Mouse (Mus musculus): ENCODE results near the gene Apoc1. TPM values are rescaled to one million over a fixed set of nuclear protein-coding genes. Genes with fewer than 3 reads are reported as not detected.

Apoc1 gene
- total and polyA plus RNA-seq, 3 experiments = 0.35 TPM; not detected in 2

GRCm38 (mm10) chr7:19699827-19700148 lies 7.3 kb upstream of the Apoc1 start:
- DNase-seq (ENCODE audit: low read depth, low spot score) = no peak
- Histone ChIP-seq H3K9me3 (replicated peaks; ENCODE audit: insufficient read depth, low read length) (no peaks in the 10 kb centered on the region), H3K36me3 (ENCODE audit: control insufficient read depth in 1 of 2, insufficient read depth in 2 of 2, low read length in 2 of 2) (peaks cover 3 to 35% of the 10 kb centered on the region in 2 experiments; a peak in 3 of 4 replicates), H3K27me3 (ENCODE audit: control insufficient read depth in 1 of 2, insufficient read depth in 2 of 2, low read length in 2 of 2) (no peaks in the 10 kb centered on the region), H3K4me1 (ENCODE audit: control insufficient read depth in 1 of 2, insufficient read depth in 2 of 2, low read length in 2 of 2) (peaks cover 3 to 39% of the 10 kb centered on the region in 2 experiments), H3K27ac (ENCODE audit: control insufficient read depth, low read depth, low read length) (0 out of 2 replicates have a peak overlapping the region, but pooled peaks have one; percentile 13), H3K9ac (ENCODE audit: control insufficient read depth, low read depth, low read length, poor library complexity, severe bottlenecking) (no peak overlapping the region), H3K79me2 (ENCODE audit: control insufficient read depth, insufficient read depth, low read length, poor library complexity) (no peaks in the 10 kb centered on the region), H3K4me3 (ENCODE audit: control insufficient read depth in 1 of 2, insufficient read depth in 1 of 2, low read depth in 2 of 2, low read length in 2 of 2) (no peak overlapping the region)
- TF ChIP-seq MXI1 (IDR thresholded peaks at IDR 0.05; ENCODE audit: low read depth, low read length) (no peak), MAFK (IDR thresholded peaks at IDR 0.05; ENCODE audit: borderline replicate concordance, low read depth, low read length) (no peak), TCF12 (IDR thresholded peaks at IDR 0.05; ENCODE audit: low read depth, low read length) (no peak), KAT2A (conservative IDR thresholded peaks at IDR 0.05; ENCODE audit: low read depth, low read length) (no peak), SMC3 (IDR thresholded peaks at IDR 0.05; ENCODE audit: low read depth, low read length) (no peak), E2F4 (IDR thresholded peaks at IDR 0.05; ENCODE audit: borderline replicate concordance, low read depth, low read length) (no peak), BHLHE40 (IDR thresholded peaks at IDR 0.05; ENCODE audit: borderline replicate concordance, low read depth, low read length) (no peak), ZNF384 (IDR thresholded peaks at IDR 0.05; ENCODE audit: low read depth, low read length) (peak; percentile 79), JUND (IDR thresholded peaks at IDR 0.05; ENCODE audit: low read depth, low read length) (no peak), NELFE (IDR thresholded peaks at IDR 0.05; ENCODE audit: low read depth, low read length) (no peak), CHD2 (IDR thresholded peaks at IDR 0.05; ENCODE audit: low read length) (no peak), TAL1 (IDR thresholded peaks at IDR 0.05; ENCODE audit: low read length) (no peak), TBP (IDR thresholded peaks at IDR 0.05; ENCODE audit: low read depth, low read length) (0 out of 2 replicates have a peak, but pooled peaks have one; percentile 1), NRF1 (IDR thresholded peaks at IDR 0.05; ENCODE audit: insufficient read depth, low read depth, low read length, poor library complexity, severe bottlenecking) (no peak)

DNA sequence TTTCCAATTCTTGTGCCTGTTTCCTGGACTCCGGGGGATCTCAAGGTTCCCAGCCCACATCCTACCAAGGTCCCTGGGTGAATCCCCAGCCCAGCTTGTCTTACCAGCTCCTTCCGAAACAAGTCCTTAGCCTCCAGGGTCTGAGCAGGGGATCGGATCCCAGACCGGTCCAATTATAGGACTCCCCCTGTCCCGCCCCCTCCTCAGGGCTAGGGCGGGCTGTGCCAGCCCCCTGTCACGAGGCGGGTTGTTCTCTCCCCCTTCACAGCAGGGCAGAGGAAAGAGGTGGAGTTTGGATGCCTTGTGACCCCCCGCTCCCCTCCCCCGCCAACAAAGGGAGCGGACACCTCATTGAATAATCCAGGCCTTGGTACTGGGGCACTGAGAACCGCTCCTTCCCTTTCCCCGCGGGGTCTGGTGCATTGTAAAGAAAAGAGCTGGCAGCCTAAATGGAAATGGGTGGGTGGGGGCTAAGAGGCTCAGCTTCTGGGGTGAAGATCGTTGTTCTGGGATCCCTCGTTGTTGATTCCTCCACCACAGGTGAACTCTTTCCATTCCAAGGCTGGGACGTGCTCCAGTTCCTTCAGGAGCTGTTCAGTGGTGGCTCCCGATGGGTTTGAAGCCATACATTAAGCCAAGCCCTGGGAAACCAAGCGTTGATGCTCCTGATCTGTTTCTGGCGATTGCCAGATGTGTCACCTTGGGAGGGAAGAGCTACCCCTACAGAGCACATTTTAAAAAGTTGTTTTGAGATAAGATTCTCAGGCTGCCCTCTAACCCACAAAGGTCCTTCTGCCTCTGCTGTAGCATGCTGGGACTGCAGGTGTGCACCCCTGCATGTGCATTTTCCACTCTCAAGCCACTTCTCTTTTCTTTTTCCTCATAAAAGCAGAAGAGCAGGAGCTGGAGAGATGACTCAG lies 6.7 kb upstream of the Apoc1 start, which contains the start of gene Apoe:
Gene Apoe (minus strand): TSS at position 282 of the 920 bp plus-strand sequence.
- Histone ChIP-seq H3K4me1 (ENCODE audit: control insufficient read depth in 1 of 2, insufficient read depth in 2 of 2, low read length in 2 of 2) (peaks cover 7 to 39% of the 10 kb centered on the region in 2 experiments), H3K36me3 (ENCODE audit: control insufficient read depth in 1 of 2, insufficient read depth in 2 of 2, low read length in 2 of 2) (peaks cover 2 to 37% of the 10 kb centered on the region in 2 experiments; a peak in 3 of 4 replicates), H3K9ac (ENCODE audit: control insufficient read depth, low read depth, low read length, poor library complexity, severe bottlenecking) (no peak within 1 kb of the TSS), H3K4me3 (ENCODE audit: control insufficient read depth in 1 of 2, insufficient read depth in 1 of 2, low read depth in 2 of 2, low read length in 2 of 2) (no peak within 1 kb of the TSS), H3K27me3 (ENCODE audit: control insufficient read depth in 1 of 2, insufficient read depth in 2 of 2, low read length in 2 of 2) (no peaks in the 10 kb centered on the region), H3K27ac (ENCODE audit: control insufficient read depth, low read depth, low read length) (peak within 1 kb of the TSS; percentile 54), H3K9me3 (replicated peaks; ENCODE audit: insufficient read depth, low read length) (no peaks in the 10 kb centered on the region), H3K79me2 (ENCODE audit: control insufficient read depth, insufficient read depth, low read length, poor library complexity) (no peaks in the 10 kb centered on the region)
- peak; percentile 78 for DNase-seq (ENCODE audit: low read depth, low spot score)
- peak; percentile 67 for TF ChIP-seq MYC (IDR thresholded peaks at IDR 0.05; ENCODE audit: low read depth, low read length)
- 0 out of 2 replicates have a peak, but pooled peaks have one; percentile 27 for TF ChIP-seq POLR2AphosphoS2 (IDR thresholded peaks at IDR 0.05; ENCODE audit: low read length)
- TF ChIP-seq ETS1 (IDR thresholded peaks at IDR 0.05; ENCODE audit: low read depth, low read length) = peak; percentile 48; the same call in 1 of the 2 replicates
- TF ChIP-seq CHD1 (IDR thresholded peaks at IDR 0.05; ENCODE audit: low read depth, low read length) = no peak
- TF ChIP-seq SIN3A (IDR thresholded peaks at IDR 0.05; ENCODE audit: low read length) = 0 out of 2 replicates have a peak, but pooled peaks have one; percentile 27
- TF ChIP-seq CTCF (IDR thresholded peaks at IDR 0.05 in 2 of 3, conservative IDR thresholded peaks at IDR 0.05 in 1 of 3; ENCODE audit: control insufficient read depth in 1 of 3, insufficient read depth in 1 of 3, low read depth in 2 of 3, low read length in 3 of 3, poor library complexity in 1 of 3, severe bottlenecking in 1 of 3) = no peak
- TF ChIP-seq TAL1 (IDR thresholded peaks at IDR 0.05; ENCODE audit: low read length) = 0 out of 2 replicates have a peak, but pooled peaks have one; percentile 28
- no peak for TF ChIP-seq JUND (IDR thresholded peaks at IDR 0.05; ENCODE audit: low read depth, low read length)
- 0 out of 2 replicates have a peak, but pooled peaks have one; percentile 27 for TF ChIP-seq MAZ (IDR thresholded peaks at IDR 0.05; ENCODE audit: low read depth, low read length)
- TF ChIP-seq TCF12 (IDR thresholded peaks at IDR 0.05; ENCODE audit: low read depth, low read length) = peak; percentile 82
- TF ChIP-seq TBP (IDR thresholded peaks at IDR 0.05; ENCODE audit: low read depth, low read length) = peak; percentile 34; the same call in 1 of the 2 replicates
- TF ChIP-seq EP300 (IDR thresholded peaks at IDR 0.05; ENCODE audit: low read depth in 1 of 2, low read length in 2 of 2) = peak; percentile 61 to 72
- TF ChIP-seq BHLHE40 (IDR thresholded peaks at IDR 0.05; ENCODE audit: borderline replicate concordance, low read depth, low read length) = peak; percentile 40; the same call in 1 of the 2 replicates
- TF ChIP-seq MXI1 (IDR thresholded peaks at IDR 0.05; ENCODE audit: low read depth, low read length) = peak; percentile 39; the same call in 1 of the 2 replicates
- TF ChIP-seq KAT2A (conservative IDR thresholded peaks at IDR 0.05; ENCODE audit: low read depth, low read length) = no peak
- peak; percentile 58; the same call in 1 of the 2 replicates for TF ChIP-seq RCOR1 (IDR thresholded peaks at IDR 0.05; ENCODE audit: low read depth, low read length)
- TF ChIP-seq GATA1 (IDR thresholded peaks at IDR 0.05; ENCODE audit: low read depth, low read length) = peak; percentile 46
- no peak for TF ChIP-seq SMC3 (IDR thresholded peaks at IDR 0.05; ENCODE audit: low read depth, low read length)
